Mouse (Mus musculus) forebrain, postnatal 0 days (tissue): ENCODE data around the gene Gamt. TPM values are rescaled to one million over a fixed set of nuclear protein-coding genes. Genes with fewer than 3 reads are reported as not detected.

ENCODE experiments used
- ATAC-seq: fragments of 200-750 bp; cut with Nextera tagmentation; 2 replicates; pipeline ENCODE4 v1.8.0; 2017; ENCODE audit warnings: mild to moderate bottlenecking, moderate library complexity
- DNase-seq: peaks from one replicate; pipeline ENCODE4 v3.0.0-alpha.2; 2015
- H3K27ac ChIP-seq: fragments of 300-500 bp; sonication (generic); 2 replicates; pipeline ENCODE4 v1.5.1; 2014; ENCODE audit warnings: low read depth, mild to moderate bottlenecking, antibody characterized with exemption, low read length, moderate library complexity, mixed read lengths
- H3K27me3 ChIP-seq: fragments of 300-500 bp; sonication (generic); 2 replicates; pipeline ENCODE4 v1.6.1; 2014; ENCODE audit warnings: mild to moderate bottlenecking, low read length, mixed read lengths; ENCODE audit not compliant: insufficient read depth
- H3K36me3 ChIP-seq: fragments of 300-500 bp; sonication (generic); 2 replicates; pipeline ENCODE4 v1.6.1; 2014; ENCODE audit warnings: mild to moderate bottlenecking, moderate library complexity; ENCODE audit not compliant: insufficient read depth
- H3K4me1 ChIP-seq: fragments of 300-500 bp; sonication (generic); 2 replicates; pipeline ENCODE4 v1.6.1; 2014; ENCODE audit warnings: antibody characterized with exemption; ENCODE audit not compliant: insufficient read depth
- H3K4me2 ChIP-seq: fragments of 300-500 bp; sonication (generic); 2 replicates; pipeline ENCODE4 v1.6.1; 2014; ENCODE audit warnings: low read depth, mild to moderate bottlenecking, moderate library complexity
- H3K4me3 ChIP-seq: fragments of 300-500 bp; sonication (generic); 2 replicates; pipeline ENCODE4 v1.5.1; 2014; ENCODE audit warnings: low read depth, low read length, mixed read lengths
- H3K9ac ChIP-seq: fragments of 300-500 bp; sonication (generic); 2 replicates; pipeline ENCODE4 v1.6.1; 2014; ENCODE audit warnings: mild to moderate bottlenecking
- H3K9me3 ChIP-seq: fragments of 300-500 bp; sonication (generic); 2 replicates; pipeline ENCODE4 v1.6.1; 2016; ENCODE audit warnings: low read length
- CTCF ChIP-seq: sonication (generic); IDR thresholded peaks from 2 replicates; pipeline ENCODE4 v1.5.1; 2016; ENCODE audit warnings: antibody characterized with exemption, control low read depth, low read depth
- WGBS: fragments of 180-500 bp; shearing (Covaris S2); extraction: QIAGEN DNeasy Blood & Tissue Kit; methylation state at CpG from one replicate; pipeline ENCODE4 v1.1.7; 2014; 5-methylcytosine and 5-hydroxymethylcytosine counted together
- polyA plus RNA-seq: library from polyadenylated mRNA; unstranded; fragments of >200 nt; fragmentation: Nextera tagmentation; extraction: Ambion mirVana; gene quantifications from 2 replicates; pipeline ENCODE4 v1.2.1, GENCODE M21; 2015
- total RNA-seq: library from RNA; depleted of rRNA; stranded (reverse); fragments of >200 nt; gene quantifications from 2 replicates; pipeline ENCODE4 v1.2.3, GENCODE M21; 2014

Gene Gamt
- total and polyA plus RNA-seq, 2 experiments from 2014 or later, result 18.2 to 21.8 TPM

GRCm38 (mm10) chr10:80295618-80296425 is 35.0 kb upstream of the Gamt start, which contains the start of gene Apc2:
Gene Apc2, plus strand, starts transcription at chr10:80295977.
- peak within 1 kb of the TSS; percentile 78 for H3K4me2 ChIP-seq
- peak within 1 kb of the TSS; percentile 47 for H3K4me3 ChIP-seq
- no peaks in the 10 kb centered on the region for H3K9me3 ChIP-seq
- DNase-seq (peak; percentile 94), ATAC-seq (peak; percentile 61)
- H3K9ac ChIP-seq, result peak within 1 kb of the TSS; percentile 73
- peak within 1 kb of the TSS; percentile 99 for H3K27ac ChIP-seq
- peak; percentile 75 for TF ChIP-seq CTCF
- peaks cover 15% of the 10 kb centered on the region for H3K36me3 ChIP-seq
- H3K27me3 ChIP-seq, result no peaks in the 10 kb centered on the region
- H3K4me1 ChIP-seq, result peaks cover 38% of the 10 kb centered on the region
- under 1% methylated on average over 26 of the region's 26 CpGs for WGBS

DNA sequence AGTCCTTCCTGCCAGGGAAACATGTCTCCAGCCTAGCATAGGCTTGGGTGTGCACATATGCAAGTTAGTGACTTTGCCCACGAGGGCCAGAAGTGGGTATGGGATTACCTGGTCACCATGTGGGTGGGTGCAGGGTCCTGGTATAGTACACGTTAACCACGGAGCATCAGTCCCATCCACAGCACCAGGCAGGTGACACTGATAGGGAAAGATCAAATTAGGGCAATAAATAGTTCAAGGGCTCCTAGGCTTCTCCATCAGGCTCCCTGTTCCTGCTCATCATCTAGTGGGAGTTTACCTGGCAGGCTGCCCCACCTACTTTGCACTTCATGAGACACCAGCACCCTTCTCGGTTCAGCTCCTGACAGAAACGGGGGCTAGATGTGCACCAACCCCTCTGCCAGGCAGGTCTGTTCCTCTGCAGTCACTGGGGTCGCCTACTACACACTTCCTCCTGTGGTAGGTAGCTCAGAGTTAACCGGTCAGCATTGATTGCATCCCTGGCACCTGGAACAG is 34.0 kb upstream of the Gamt start:
- Histone ChIP-seq H3K27ac (peak overlapping the region; percentile 99), H3K27me3 (no peaks in the 10 kb centered on the region), H3K4me2 (no peak overlapping the region; the same call in 1 of the 2 replicates), H3K4me3 (no peak overlapping the region), H3K36me3 (peaks cover 15% of the 10 kb centered on the region), H3K9me3 (no peaks in the 10 kb centered on the region), H3K9ac (peak overlapping the region; percentile 33; the same call in 1 of the 2 replicates), H3K4me1 (peaks cover 32% of the 10 kb centered on the region)
- TF ChIP-seq CTCF, result no peak
- DNase-seq, result no peak
- no peak for ATAC-seq
- WGBS, result 42% methylated on average over 7 of the region's 7 CpGs

DNA sequence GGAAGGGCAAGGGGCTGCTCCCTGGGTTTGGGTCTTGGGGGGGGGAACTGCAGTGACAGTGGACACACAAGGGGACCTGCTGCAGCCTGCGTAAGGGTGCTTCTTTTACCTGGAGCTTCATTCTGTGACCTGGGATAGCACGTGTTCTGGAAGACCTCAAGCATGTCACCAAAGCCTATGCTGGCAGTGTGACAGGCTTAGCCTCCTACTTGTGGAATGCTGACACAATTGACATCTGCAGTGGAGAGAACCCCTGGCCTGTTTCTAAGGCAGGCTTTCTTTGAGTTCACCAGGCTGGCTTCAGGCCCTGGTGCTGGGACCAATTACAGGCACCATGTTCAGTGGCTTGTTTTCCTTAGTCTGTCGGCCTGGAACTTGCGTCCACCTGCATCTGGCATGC is 33.5 kb upstream of the Gamt start:
- peaks cover 15% of the 10 kb centered on the region for H3K36me3 ChIP-seq
- H3K27me3 ChIP-seq, result no peaks in the 10 kb centered on the region
- H3K27ac ChIP-seq, result no peak overlapping the region
- ATAC-seq, result no peak
- WGBS, result 68% methylated on average over 4 of the region's 4 CpGs
- H3K4me2 ChIP-seq, result no peak overlapping the region
- peaks cover 32% of the 10 kb centered on the region for H3K4me1 ChIP-seq
- no peak overlapping the region for H3K9ac ChIP-seq
- H3K4me3 ChIP-seq, result no peak overlapping the region
- no peak for TF ChIP-seq CTCF
- no peak for DNase-seq
- no peaks in the 10 kb centered on the region for H3K9me3 ChIP-seq

GRCm38 (mm10) chr10:80293325-80293724 is 32.5 kb upstream of the Gamt start:
- H3K9me3 ChIP-seq, result no peaks in the 10 kb centered on the region
- 20% methylated on average over 14 of the region's 14 CpGs for WGBS
- peak overlapping the region; percentile 81 for H3K4me3 ChIP-seq
- peak overlapping the region; percentile 86 for H3K4me2 ChIP-seq
- TF ChIP-seq CTCF, result peak; percentile 31
- H3K4me1 ChIP-seq, result peaks cover 29% of the 10 kb centered on the region
- no peak for DNase-seq
- peak overlapping the region; percentile 99 for H3K9ac ChIP-seq
- 0 out of 2 replicates have a peak overlapping the region, but pooled peaks have one; percentile 95 for H3K27ac ChIP-seq
- H3K36me3 ChIP-seq, result peaks cover 25% of the 10 kb centered on the region
- H3K27me3 ChIP-seq, result no peaks in the 10 kb centered on the region
- ATAC-seq, result no peak

DNA sequence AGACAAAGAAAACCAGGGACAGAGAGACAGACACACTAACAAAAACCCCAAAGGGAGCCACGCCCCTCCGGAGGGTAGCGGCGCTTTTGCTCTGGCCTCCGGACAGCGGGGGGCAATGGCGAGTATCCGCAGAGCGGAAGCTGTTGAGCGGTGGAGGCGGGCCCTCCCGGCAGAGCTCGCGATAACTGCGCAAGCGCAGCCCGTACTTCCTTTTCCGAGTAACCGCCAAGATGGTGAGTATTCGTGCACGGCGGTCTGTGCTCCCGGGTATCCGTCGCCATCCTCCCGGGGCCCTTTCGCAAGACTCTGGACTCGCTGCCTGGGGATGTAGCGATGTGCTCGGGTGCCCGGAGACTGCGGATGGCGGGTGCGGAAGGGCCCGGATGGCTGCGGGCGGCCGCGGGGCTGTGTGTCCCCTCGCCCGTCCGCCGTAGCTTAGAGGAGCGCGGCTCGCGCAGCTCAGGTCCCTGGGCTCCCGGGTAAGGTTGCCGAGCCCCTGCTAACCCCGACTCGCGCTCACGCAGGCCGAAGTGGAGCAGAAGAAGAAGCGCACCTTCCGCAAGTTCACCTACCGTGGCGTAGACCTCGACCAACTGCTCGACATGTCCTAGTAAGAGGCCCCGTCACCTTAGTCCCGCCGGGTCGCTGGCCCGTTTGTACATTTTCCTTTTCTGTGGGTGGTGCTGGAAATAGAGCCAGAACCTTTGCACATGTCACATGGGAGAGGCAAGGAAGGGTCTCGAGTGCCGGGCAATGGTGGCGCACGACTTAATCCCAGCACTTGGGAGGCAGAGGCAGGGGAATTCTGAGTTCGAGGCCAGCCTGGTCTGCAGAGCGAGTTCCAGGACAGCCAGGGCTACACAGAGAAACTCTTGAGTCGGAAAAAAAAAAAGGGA is 31.7 kb upstream of the Gamt start, which contains the start of gene Rps15:
TSS of gene Rps15 (plus strand) at position 203 of the 896 bp plus-strand sequence.
- Histone ChIP-seq H3K9ac (peak within 1 kb of the TSS; percentile 99), H3K27me3 (no peaks in the 10 kb centered on the region), H3K36me3 (peaks cover 30% of the 10 kb centered on the region), H3K4me2 (peak within 1 kb of the TSS; percentile 86), H3K4me3 (peak within 1 kb of the TSS; percentile 81), H3K4me1 (peaks cover 20% of the 10 kb centered on the region), H3K27ac (peak within 1 kb of the TSS; percentile 95), H3K9me3 (no peaks in the 10 kb centered on the region)
- DNase-seq (peak; percentile 98), ATAC-seq (peak; percentile 87)
- WGBS, result 2% methylated on average over 70 of the region's 72 CpGs
- TF ChIP-seq CTCF, result peak; percentile 72

DNA sequence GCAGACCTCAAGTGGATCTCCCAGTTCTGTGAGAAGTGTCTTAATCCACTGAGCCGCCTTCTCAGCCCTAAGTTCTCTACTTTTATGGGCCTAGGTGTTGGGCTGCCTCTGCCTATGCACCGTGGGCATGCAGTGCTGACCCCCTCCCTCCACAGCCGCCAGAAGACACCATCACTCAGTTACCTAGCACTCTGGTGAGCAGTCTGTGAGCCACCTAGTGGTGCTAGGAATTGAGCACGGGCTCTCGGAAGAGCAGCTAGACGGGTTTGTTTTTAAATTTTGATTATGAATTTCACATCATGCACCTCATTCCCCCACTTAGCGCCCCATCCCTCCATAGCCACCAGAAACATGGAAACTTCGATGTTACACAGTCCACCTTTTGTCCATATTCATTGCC is 27.8 kb upstream of the Gamt start:
- no peak for ATAC-seq
- Histone ChIP-seq H3K27me3 (no peaks in the 10 kb centered on the region), H3K4me2 (no peak overlapping the region), H3K4me1 (peaks cover 8% of the 10 kb centered on the region), H3K9me3 (no peaks in the 10 kb centered on the region), H3K4me3 (no peak overlapping the region), H3K27ac (no peak overlapping the region), H3K36me3 (peaks cover 52% of the 10 kb centered on the region), H3K9ac (no peak overlapping the region)
- no peak for DNase-seq
- 70% methylated on average over 8 of the region's 8 CpGs for WGBS
- TF ChIP-seq CTCF, result peak; percentile 39
